Mouse (Mus musculus): ENCODE data around the gene Npas3. TPM values are rescaled to one million over a fixed set of nuclear protein-coding genes. Genes with fewer than 3 reads are reported as not detected.

Gene Npas3
- polyA plus RNA-seq, 1 experiment from 2014 or later, result 4.1 TPM

- ATAC-seq (ENCODE audit: insufficient number of reproducible peaks, low FRiP score, low TSS enrichment, low read depth), result no peak
- Histone ChIP-seq H3K9me3 (replicated peaks) (no peaks in the 10 kb centered on the region), H3K27ac (replicated peaks) (no peak overlapping the region), H3K4me1 (no peaks in the 10 kb centered on the region), H3K9ac (no peak overlapping the region), H3K27me3 (no peaks in the 10 kb centered on the region), H3K36me3 (no peaks in the 10 kb centered on the region), H3K4me2 (replicated peaks) (no peak overlapping the region), H3K4me3 (replicated peaks) (no peak overlapping the region)
- 84% methylated on average over 4 of the region's 4 CpGs for WGBS
These were observed 271.1 kb downstream of the Npas3 start for GRCm38 (mm10) chr12:53519556-53519955.

GRCm38 (mm10) chr12:53522631-53523030 lies 274.2 kb downstream of the Npas3 start:
- ATAC-seq (ENCODE audit: insufficient number of reproducible peaks, low FRiP score, low TSS enrichment, low read depth), result no peak
- Histone ChIP-seq H3K4me3 (replicated peaks) (no peak overlapping the region), H3K4me1 (no peaks in the 10 kb centered on the region), H3K27me3 (no peaks in the 10 kb centered on the region), H3K27ac (replicated peaks) (no peak overlapping the region), H3K9me3 (replicated peaks) (no peaks in the 10 kb centered on the region), H3K9ac (no peak overlapping the region), H3K4me2 (replicated peaks) (no peak overlapping the region), H3K36me3 (no peaks in the 10 kb centered on the region)
- 18% methylated on average over 5 of the region's 5 CpGs for WGBS

GRCm38 (mm10) chr12:53527046-53527445 lies 278.6 kb downstream of the Npas3 start:
- Histone ChIP-seq H3K4me1 (no peaks in the 10 kb centered on the region), H3K9me3 (replicated peaks) (no peaks in the 10 kb centered on the region), H3K27me3 (no peaks in the 10 kb centered on the region), H3K9ac (no peak overlapping the region), H3K4me2 (replicated peaks) (no peak overlapping the region), H3K27ac (replicated peaks) (no peak overlapping the region), H3K4me3 (replicated peaks) (no peak overlapping the region), H3K36me3 (no peaks in the 10 kb centered on the region)
- ATAC-seq (ENCODE audit: insufficient number of reproducible peaks, low FRiP score, low TSS enrichment, low read depth), result no peak
- WGBS, result 78% methylated on average over 3 of the region's 3 CpGs

GRCm38 (mm10) chr12:53529345-53529744 lies 280.9 kb downstream of the Npas3 start:
- WGBS, result 81% methylated on average over 2 of the region's 2 CpGs
- H3K9me3 ChIP-seq (replicated peaks), result no peaks in the 10 kb centered on the region
- ATAC-seq (ENCODE audit: insufficient number of reproducible peaks, low FRiP score, low TSS enrichment, low read depth), result no peak

GRCm38 (mm10) chr12:53536816-53537215 lies 288.3 kb downstream of the Npas3 start:
- 46% methylated on average over 5 of the region's 5 CpGs for WGBS
- no peak overlapping the region for H3K4me3 ChIP-seq (replicated peaks)
- ATAC-seq (ENCODE audit: insufficient number of reproducible peaks, low FRiP score, low TSS enrichment, low read depth), result no peak

More at GRCm38 (mm10) chr12:53529345-53529744, 280.9 kb downstream of the Npas3 start:
- H3K9ac ChIP-seq, result no peak overlapping the region
- no peak overlapping the region for H3K4me3 ChIP-seq (replicated peaks)
- no peaks in the 10 kb centered on the region for H3K36me3 ChIP-seq
- no peak overlapping the region for H3K27ac ChIP-seq (replicated peaks)
- H3K4me2 ChIP-seq (replicated peaks), result no peak overlapping the region
- H3K27me3 ChIP-seq, result no peaks in the 10 kb centered on the region
- H3K4me1 ChIP-seq, result no peaks in the 10 kb centered on the region

GRCm38 (mm10) chr12:53556359-53556758 lies 307.9 kb downstream of the Npas3 start:
- Histone ChIP-seq H3K9ac (no peak overlapping the region), H3K36me3 (no peaks in the 10 kb centered on the region), H3K9me3 (replicated peaks) (no peaks in the 10 kb centered on the region), H3K27ac (replicated peaks) (no peak overlapping the region), H3K4me3 (replicated peaks) (no peak overlapping the region), H3K4me1 (no peaks in the 10 kb centered on the region), H3K27me3 (no peaks in the 10 kb centered on the region), H3K4me2 (replicated peaks) (no peak overlapping the region)
- 84% methylated on average over 2 of the region's 2 CpGs for WGBS
- ATAC-seq (ENCODE audit: insufficient number of reproducible peaks, low FRiP score, low TSS enrichment, low read depth), result no peak

More at GRCm38 (mm10) chr12:53536816-53537215, 288.3 kb downstream of the Npas3 start:
- Histone ChIP-seq H3K4me1 (no peaks in the 10 kb centered on the region), H3K9ac (no peak overlapping the region), H3K4me2 (replicated peaks) (no peak overlapping the region), H3K27me3 (no peaks in the 10 kb centered on the region), H3K27ac (replicated peaks) (no peak overlapping the region), H3K36me3 (no peaks in the 10 kb centered on the region), H3K9me3 (replicated peaks) (no peaks in the 10 kb centered on the region)

- no peak overlapping the region for H3K4me3 ChIP-seq (replicated peaks)
- no peaks in the 10 kb centered on the region for H3K4me1 ChIP-seq
- no peak overlapping the region for H3K9ac ChIP-seq
- H3K27me3 ChIP-seq, result no peaks in the 10 kb centered on the region
- no peaks in the 10 kb centered on the region for H3K9me3 ChIP-seq (replicated peaks)
- no peak for ATAC-seq (ENCODE audit: insufficient number of reproducible peaks, low FRiP score, low TSS enrichment, low read depth)
- H3K4me2 ChIP-seq (replicated peaks), result no peak overlapping the region
- H3K36me3 ChIP-seq, result no peaks in the 10 kb centered on the region
- WGBS, result 89% methylated on average over 1 of the region's 1 CpGs
- no peak overlapping the region for H3K27ac ChIP-seq (replicated peaks)
These were observed 309.8 kb downstream of the Npas3 start for GRCm38 (mm10) chr12:53558259-53558658.

- Histone ChIP-seq H3K9ac (no peak overlapping the region), H3K4me2 (replicated peaks) (no peak overlapping the region), H3K9me3 (replicated peaks) (no peaks in the 10 kb centered on the region), H3K27ac (replicated peaks) (no peak overlapping the region), H3K36me3 (no peaks in the 10 kb centered on the region), H3K4me3 (replicated peaks) (no peak overlapping the region), H3K4me1 (no peaks in the 10 kb centered on the region), H3K27me3 (no peaks in the 10 kb centered on the region)
- 57% methylated on average over 12 of the region's 12 CpGs for WGBS
- no peak for ATAC-seq (ENCODE audit: insufficient number of reproducible peaks, low FRiP score, low TSS enrichment, low read depth)
These were observed 318.4 kb downstream of the Npas3 start for GRCm38 (mm10) chr12:53566712-53567387.

GRCm38 (mm10) chr12:53581181-53581580 lies 332.7 kb downstream of the Npas3 start:
- Histone ChIP-seq H3K36me3 (no peaks in the 10 kb centered on the region), H3K9ac (no peak overlapping the region), H3K4me3 (replicated peaks) (no peak overlapping the region), H3K4me2 (replicated peaks) (no peak overlapping the region), H3K9me3 (replicated peaks) (no peaks in the 10 kb centered on the region), H3K27ac (replicated peaks) (no peak overlapping the region), H3K4me1 (no peaks in the 10 kb centered on the region), H3K27me3 (no peaks in the 10 kb centered on the region)
- no peak for ATAC-seq (ENCODE audit: insufficient number of reproducible peaks, low FRiP score, low TSS enrichment, low read depth)
- WGBS, result 86% methylated on average over 5 of the region's 5 CpGs

- no peak overlapping the region for H3K9ac ChIP-seq
- H3K4me3 ChIP-seq (replicated peaks), result no peak overlapping the region
- WGBS, result 60% methylated on average over 5 of the region's 5 CpGs
- no peak overlapping the region for H3K27ac ChIP-seq (replicated peaks)
- no peaks in the 10 kb centered on the region for H3K36me3 ChIP-seq
- no peak overlapping the region for H3K4me2 ChIP-seq (replicated peaks)
- ATAC-seq (ENCODE audit: insufficient number of reproducible peaks, low FRiP score, low TSS enrichment, low read depth), result no peak
- H3K4me1 ChIP-seq, result peaks cover 5% of the 10 kb centered on the region; the same call in 1 of the 2 replicates
- H3K9me3 ChIP-seq (replicated peaks), result no peaks in the 10 kb centered on the region
- H3K27me3 ChIP-seq, result no peaks in the 10 kb centered on the region
These were observed 338.8 kb downstream of the Npas3 start for GRCm38 (mm10) chr12:53587249-53587648.

GRCm38 (mm10) chr12:53587691-53588504 lies 339.4 kb downstream of the Npas3 start:
- WGBS, result 66% methylated on average over 19 of the region's 19 CpGs
- no peak overlapping the region for H3K9ac ChIP-seq
- no peaks in the 10 kb centered on the region for H3K36me3 ChIP-seq
- no peak overlapping the region for H3K4me2 ChIP-seq (replicated peaks)
- H3K27me3 ChIP-seq, result no peaks in the 10 kb centered on the region
- H3K4me1 ChIP-seq, result peaks cover 5% of the 10 kb centered on the region; the same call in 1 of the 2 replicates
- H3K27ac ChIP-seq (replicated peaks), result no peak overlapping the region
- H3K9me3 ChIP-seq (replicated peaks), result no peaks in the 10 kb centered on the region
- no peak for ATAC-seq (ENCODE audit: insufficient number of reproducible peaks, low FRiP score, low TSS enrichment, low read depth)
- no peak overlapping the region for H3K4me3 ChIP-seq (replicated peaks)
